Mouse (Mus musculus): ENCODE data around the gene Olfr1211. TPM values are rescaled to one million over a fixed set of nuclear protein-coding genes. Genes with fewer than 3 reads are reported as not detected.

The Olfr1211 gene
- polyA plus RNA-seq (2012; rRNA removed): not detected in 2 replicates

DNA sequence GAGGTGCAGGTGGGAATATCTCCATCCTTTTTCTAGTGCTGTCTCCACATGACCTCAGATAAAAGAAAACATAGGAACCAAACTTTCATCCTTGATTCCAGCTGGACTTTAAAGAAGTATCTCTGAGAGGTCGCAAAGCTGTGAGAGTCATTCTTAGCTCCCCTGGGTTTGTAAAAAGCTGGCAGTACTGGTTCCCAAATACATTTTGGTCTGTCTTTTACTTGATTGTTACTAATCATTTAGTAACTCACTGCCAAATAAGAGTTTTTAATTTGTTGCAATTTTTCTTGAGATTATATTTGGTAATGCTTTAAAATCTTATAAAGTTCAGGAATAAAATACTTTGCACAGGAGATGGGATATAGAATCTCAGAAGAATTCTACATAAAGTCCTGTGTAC lies at the start of gene Olfr1211:
Gene Olfr1211 (minus strand): TSS at position 101 of the 400 bp plus-strand sequence.
- no peaks in the 10 kb centered on the region for H3K4me1 ChIP-seq (ENCODE audit: control insufficient read depth, insufficient read depth, low read length)
- DNase-seq: no peak
- TF ChIP-seq CTCF (IDR thresholded peaks at IDR 0.05; ENCODE audit: insufficient read depth, low read length) (no peak), POLR2A (IDR thresholded peaks at IDR 0.05; ENCODE audit: borderline replicate concordance, extremely low read depth, low read depth, low read length) (no peak)
- H3K4me3 ChIP-seq (replicated peaks; ENCODE audit: extremely low read depth, low read depth, low read length): no peak within 1 kb of the TSS
- 83% methylated on average over 1 of the region's 1 CpGs for WGBS

GRCm38 (mm10) chr2:88980181-88980580 lies 42.3 kb upstream of the Olfr1211 start, which contains the start of gene Gm13762:
TSS of gene Gm13762 (minus strand) at chr2:88980281.
- no peak for DNase-seq
- no peak for TF ChIP-seq POLR2A (IDR thresholded peaks at IDR 0.05; ENCODE audit: borderline replicate concordance, extremely low read depth, low read depth, low read length)
- no peak for TF ChIP-seq CTCF (IDR thresholded peaks at IDR 0.05; ENCODE audit: insufficient read depth, low read length)
- no peak within 1 kb of the TSS for H3K4me3 ChIP-seq (replicated peaks; ENCODE audit: extremely low read depth, low read depth, low read length)
- H3K4me1 ChIP-seq (ENCODE audit: control insufficient read depth, insufficient read depth, low read length): no peaks in the 10 kb centered on the region
- WGBS: 67% methylated on average over 1 of the region's 1 CpGs

GRCm38 (mm10) chr2:88953669-88954068 lies 15.8 kb upstream of the Olfr1211 start, which contains the start of gene Olfr1212:
TSS of gene Olfr1212 (plus strand) at chr2:88953969.
- H3K4me1 ChIP-seq (ENCODE audit: control insufficient read depth, insufficient read depth, low read length): no peaks in the 10 kb centered on the region
- DNase-seq: no peak
- TF ChIP-seq CTCF (IDR thresholded peaks at IDR 0.05; ENCODE audit: insufficient read depth, low read length) (no peak), POLR2A (IDR thresholded peaks at IDR 0.05; ENCODE audit: borderline replicate concordance, extremely low read depth, low read depth, low read length) (no peak)
- no peak within 1 kb of the TSS for H3K4me3 ChIP-seq (replicated peaks; ENCODE audit: extremely low read depth, low read depth, low read length)

- TF ChIP-seq POLR2A (IDR thresholded peaks at IDR 0.05; ENCODE audit: borderline replicate concordance, extremely low read depth, low read depth, low read length) (no peak), CTCF (IDR thresholded peaks at IDR 0.05; ENCODE audit: insufficient read depth, low read length) (no peak)
- 86% methylated on average over 3 of the region's 3 CpGs for WGBS
- DNase-seq: no peak
- H3K4me1 ChIP-seq (ENCODE audit: control insufficient read depth, insufficient read depth, low read length): no peaks in the 10 kb centered on the region
- no peak within 1 kb of the TSS for H3K4me3 ChIP-seq (replicated peaks; ENCODE audit: extremely low read depth, low read depth, low read length)
Observed at GRCm38 (mm10) chr2:88915057-88915456, 22.9 kb downstream of the Olfr1211 start, which contains the start of gene Olfr1209. TSS of gene Olfr1209 (minus strand) at chr2:88915157.

- Histone ChIP-seq H3K4me3 (replicated peaks; ENCODE audit: extremely low read depth, low read depth, low read length) (no peak within 1 kb of the TSS), H3K4me1 (ENCODE audit: control insufficient read depth, insufficient read depth, low read length) (no peaks in the 10 kb centered on the region)
- TF ChIP-seq POLR2A (IDR thresholded peaks at IDR 0.05; ENCODE audit: borderline replicate concordance, extremely low read depth, low read depth, low read length) (no peak), CTCF (IDR thresholded peaks at IDR 0.05; ENCODE audit: insufficient read depth, low read length) (no peak)
- no peak for DNase-seq
Observed at GRCm38 (mm10) chr2:88902211-88902610, 35.7 kb downstream of the Olfr1211 start, which contains the start of gene Olfr1208. TSS of gene Olfr1208 (minus strand) at chr2:88902311.

Other genes with a start within 250 kb of the Olfr1211 start
- gene Olfr1195, start 248.9 kb downstream of the Olfr1211 start, polyA plus RNA-seq (2012; rRNA removed): not detected in 2 replicates
- not detected in 2 replicates for gene Olfr1196, start 233.5 kb downstream of the Olfr1211 start, polyA plus RNA-seq (2012; rRNA removed)
- gene Olfr1197, start 205.7 kb downstream of the Olfr1211 start, polyA plus RNA-seq (2012; rRNA removed): not detected in 2 replicates
- gene Olfr1198, start 186.7 kb downstream of the Olfr1211 start, polyA plus RNA-seq (2012; rRNA removed): not detected in 2 replicates
- gene Olfr1199, start 177.6 kb downstream of the Olfr1211 start, polyA plus RNA-seq (2012; rRNA removed): not detected in 2 replicates
- not detected in 2 replicates for gene Olfr1200, start 167.6 kb downstream of the Olfr1211 start, polyA plus RNA-seq (2012; rRNA removed)
- gene Olfr1201, start 145.1 kb downstream of the Olfr1211 start, polyA plus RNA-seq (2012; rRNA removed): not detected in 2 replicates
- gene Olfr1202, start 123.6 kb downstream of the Olfr1211 start, polyA plus RNA-seq (2012; rRNA removed): not detected in 2 replicates
- not detected in 2 replicates for gene Olfr1205, start 108.4 kb downstream of the Olfr1211 start, polyA plus RNA-seq (2012; rRNA removed)
- not detected in 2 replicates for gene Olfr1204, start 88.8 kb downstream of the Olfr1211 start, polyA plus RNA-seq (2012; rRNA removed)
- not detected in 2 replicates for gene Olfr1206, start 74.9 kb downstream of the Olfr1211 start, polyA plus RNA-seq (2012; rRNA removed)
- gene Olfr1208, start 35.8 kb downstream of the Olfr1211 start, polyA plus RNA-seq (2012; rRNA removed): not detected in 2 replicates
- not detected in 2 replicates for gene Olfr1209, start 23.0 kb downstream of the Olfr1211 start, polyA plus RNA-seq (2012; rRNA removed)
- gene Olfr1212, start 15.9 kb upstream of the Olfr1211 start, polyA plus RNA-seq (2012; rRNA removed): not detected in 2 replicates
- gene Gm13762, start 42.2 kb upstream of the Olfr1211 start, polyA plus RNA-seq (2012; rRNA removed): not detected in 2 replicates
- not detected in 2 replicates for gene Olfr1214, start 54.5 kb upstream of the Olfr1211 start, polyA plus RNA-seq (2012; rRNA removed)
- not detected in 2 replicates for gene Olfr1215, start 68.9 kb upstream of the Olfr1211 start, polyA plus RNA-seq (2012; rRNA removed)
- gene Olfr1216, start 80.2 kb upstream of the Olfr1211 start, polyA plus RNA-seq (2012; rRNA removed): not detected in 2 replicates
- not detected in 2 replicates for gene Olfr1217, start 94.0 kb upstream of the Olfr1211 start, polyA plus RNA-seq (2012; rRNA removed)
- gene Olfr1218, start 123.1 kb upstream of the Olfr1211 start, polyA plus RNA-seq (2012; rRNA removed): not detected in 2 replicates
- gene Olfr1219, start 145.4 kb upstream of the Olfr1211 start, polyA plus RNA-seq (2012; rRNA removed): not detected in 2 replicates
- not detected in 2 replicates for gene Olfr1220, start 168.7 kb upstream of the Olfr1211 start, polyA plus RNA-seq (2012; rRNA removed)
- not detected in 2 replicates for gene Olfr1221, start 179.2 kb upstream of the Olfr1211 start, polyA plus RNA-seq (2012; rRNA removed)
- gene Olfr1222, start 194.9 kb upstream of the Olfr1211 start, polyA plus RNA-seq (2012; rRNA removed): not detected in 2 replicates
- gene Olfr1223, start 213.4 kb upstream of the Olfr1211 start, polyA plus RNA-seq (2012; rRNA removed): not detected in 2 replicates
- not detected in 2 replicates for gene Olfr1224-ps1, start 226.0 kb upstream of the Olfr1211 start, polyA plus RNA-seq (2012; rRNA removed)
- not detected in 2 replicates for gene Olfr1225, start 236.6 kb upstream of the Olfr1211 start, polyA plus RNA-seq (2012; rRNA removed)

All from lung, adult 2 months (tissue).